Mouse (Mus musculus) kidney, adult 10 weeks (tissue): ENCODE data around the gene Pou4f2. TPM values are rescaled to one million over a fixed set of nuclear protein-coding genes. Genes with fewer than 3 reads are reported as not detected.

Experiments
- polyA plus RNA-seq: library from polyadenylated mRNA; stranded (reverse); fragments of 350-450 nt; fragmentation: Illumina TruSeq; extraction: RNeasy Lipid Tissue Mini Kit (QIAGEN cat#74804); gene quantifications from one replicate; pipeline ENCODE4 v1.2.3, GENCODE M21; 2014; ENCODE audit warnings: low read depth, low replicate concordance

The Pou4f2 gene
- polyA plus RNA-seq, result not detected

DNA sequence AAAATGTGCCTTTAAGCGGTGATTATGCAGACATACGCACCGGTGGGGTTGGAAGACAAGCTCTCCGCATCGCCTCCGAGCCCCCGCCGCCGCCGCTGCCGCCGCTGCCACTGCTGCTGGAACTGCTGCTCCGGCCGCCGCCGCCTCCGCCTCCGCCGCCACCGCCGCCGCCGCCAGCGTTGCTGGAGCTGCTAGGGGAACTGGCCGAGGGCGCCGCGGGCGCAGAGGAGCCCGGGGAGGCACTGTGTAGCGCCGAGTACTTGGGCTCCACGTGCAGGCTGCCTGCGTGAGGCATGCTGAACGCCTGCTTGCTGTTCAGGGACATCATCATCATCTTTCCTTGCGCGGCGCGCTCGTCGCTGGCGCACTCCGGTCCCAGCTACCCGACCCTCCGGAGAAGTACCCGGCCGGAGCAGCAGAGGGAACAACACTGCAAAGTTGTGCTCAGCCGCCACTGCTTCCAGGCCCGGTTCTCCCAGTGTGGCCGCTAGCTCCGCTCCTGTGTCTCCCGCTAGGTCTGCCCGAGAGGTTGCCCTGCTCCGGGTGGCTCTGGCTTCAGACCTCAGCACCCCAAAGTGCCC, at the start of gene Pou4f2:
Gene Pou4f2, minus strand, starts transcription at position 575 of the 581 bp plus-strand sequence.

Other genes with a start within 250 kb of the Pou4f2 start
- not detected for gene Ttc29, start 223.3 kb downstream of the Pou4f2 start, polyA plus RNA-seq
- 22.5 TPM for gene Rbmxl1, start 72.3 kb upstream of the Pou4f2 start, polyA plus RNA-seq
- 8.4 TPM for gene Slc10a7, start 72.7 kb upstream of the Pou4f2 start, polyA plus RNA-seq